Mouse (Mus musculus) erythroblast, embryonic 14.5 days (primary cell): ENCODE results near the gene Camkk2.

Experiments used
- GATA1 ChIP-seq: IDR thresholded peaks from 2 replicates; pipeline ENCODE4 v1.6.1; 2012; ENCODE audit warnings: low read length, inconsistent platforms, mixed read lengths
- TAL1 ChIP-seq: IDR thresholded peaks from 3 replicates; pipeline ENCODE4 v1.6.1; 2012; ENCODE audit warnings: low read length, inconsistent platforms, mixed read lengths

- no peak for TF ChIP-seq TAL1
- TF ChIP-seq GATA1, result no peak
Measured at GRCm38 (mm10) chr5:122698041-122698700, 81.0 kb downstream of the Camkk2 start.
